Mouse (Mus musculus): ENCODE data around the gene Tsc22d4. TPM values are rescaled to one million over a fixed set of nuclear protein-coding genes. Genes with fewer than 3 reads are reported as not detected.

The Tsc22d4 gene
- total and polyA plus RNA-seq, 2 experiments from 2014 or later: 192 to 232 TPM

DNA sequence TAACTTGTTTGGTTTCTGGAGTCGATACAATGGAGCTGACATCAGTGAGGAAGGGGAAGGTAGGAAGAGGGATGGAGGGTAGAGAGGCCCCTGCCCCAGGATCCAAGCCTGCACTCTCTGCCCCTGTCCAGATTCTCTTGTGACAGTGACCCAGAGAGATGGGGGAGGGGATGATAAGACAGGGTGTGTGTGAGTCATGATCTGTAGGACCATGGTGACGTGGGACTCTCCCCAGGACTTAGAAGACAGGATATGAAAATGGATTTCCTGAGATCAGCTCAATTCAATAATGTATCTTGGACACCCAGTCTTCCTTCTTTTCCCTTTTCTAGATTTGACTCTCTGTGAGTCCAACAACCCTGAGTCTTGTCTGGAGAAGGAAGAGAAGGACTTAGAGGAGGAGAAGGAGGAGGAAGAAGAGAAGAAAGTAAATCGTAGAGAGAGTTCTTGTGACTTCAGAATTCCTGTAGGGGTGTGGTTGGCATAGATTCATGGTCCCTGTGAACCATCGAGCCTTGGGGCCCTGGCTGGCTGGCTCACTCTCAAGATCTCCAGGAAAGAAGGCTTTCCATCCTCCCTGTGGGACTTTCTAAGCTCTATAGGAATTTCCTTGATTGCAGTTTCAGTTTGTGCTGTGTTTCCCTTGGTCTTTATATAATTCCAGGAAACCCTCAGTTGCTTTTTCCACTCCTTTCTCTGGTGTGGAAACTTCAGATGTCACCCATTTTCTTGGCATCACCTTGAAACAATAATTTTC is 72.1 kb downstream of the Tsc22d4 start:
- DNase-seq (ENCODE audit: low spot score) (peak; percentile 57), ATAC-seq (ENCODE audit: insufficient read depth, low read depth) (peak; percentile 67)
- Histone ChIP-seq H3K36me3 (replicated peaks; ENCODE audit: control insufficient read depth, insufficient read depth, low read length) (no peaks in the 10 kb centered on the region), H3K4me2 (ENCODE audit: low read depth, low read length) (no peak overlapping the region), H3K27ac (ENCODE audit: low read depth) (peak overlapping the region; percentile 50), H3K9ac (replicated peaks; ENCODE audit: low read depth, low read length) (no peak overlapping the region), H3K4me3 (ENCODE audit: low read depth, low read length) (no peak overlapping the region), H3K9me3 (replicated peaks; ENCODE audit: control insufficient read depth, low read length) (no peaks in the 10 kb centered on the region), H3K27me3 (ENCODE audit: control insufficient read depth, insufficient read depth, low read length) (no peaks in the 10 kb centered on the region), H3K4me1 (ENCODE audit: control insufficient read depth, insufficient read depth) (no peaks in the 10 kb centered on the region)
- TF ChIP-seq CTCF (IDR thresholded peaks at IDR 0.05; ENCODE audit: low read depth): no peak
- no peak for TF ChIP-seq EP300 (IDR thresholded peaks at IDR 0.05; ENCODE audit: low read depth)
- WGBS: 34% methylated on average over 4 of the region's 4 CpGs

Other genes with a start within 250 kb of the Tsc22d4 start
- gene Pop7, start 243.2 kb upstream of the Tsc22d4 start, total RNA-seq (2014; rRNA removed; ENCODE audit: low replicate concordance): 40.1 and 61.3 TPM in 2 replicates
- 39.9 and 40.6 TPM in 2 replicates for gene Pop7, start 243.2 kb upstream of the Tsc22d4 start, polyA plus RNA-seq (2015; fragmentation: Nextera tagmentation; extraction: Ambion mirVana)
- gene Gigyf1, start 227.2 kb upstream of the Tsc22d4 start, total RNA-seq (2014; rRNA removed; ENCODE audit: low replicate concordance): 12.0 and 17.7 TPM in 2 replicates
- gene Gigyf1, start 227.2 kb upstream of the Tsc22d4 start, polyA plus RNA-seq (2015; fragmentation: Nextera tagmentation; extraction: Ambion mirVana): 7.2 TPM in 2 replicates
- gene Epo, start 212.5 kb upstream of the Tsc22d4 start, total RNA-seq (2014; rRNA removed; ENCODE audit: low replicate concordance): not detected in 2 replicates
- not detected in 2 replicates for gene Epo, start 212.5 kb upstream of the Tsc22d4 start, polyA plus RNA-seq (2015; fragmentation: Nextera tagmentation; extraction: Ambion mirVana)
- 599 and 872 TPM in 2 replicates for gene Gnb2, start 212.2 kb upstream of the Tsc22d4 start, total RNA-seq (2014; rRNA removed; ENCODE audit: low replicate concordance)
- 301 TPM in 2 replicates for gene Gnb2, start 212.2 kb upstream of the Tsc22d4 start, polyA plus RNA-seq (2015; fragmentation: Nextera tagmentation; extraction: Ambion mirVana)
- not detected in 2 replicates for gene Actl6b, start 192.2 kb upstream of the Tsc22d4 start, total RNA-seq (2014; rRNA removed; ENCODE audit: low replicate concordance)
- gene Actl6b, start 192.2 kb upstream of the Tsc22d4 start, polyA plus RNA-seq (2015; fragmentation: Nextera tagmentation; extraction: Ambion mirVana): not detected in 2 replicates
- gene Tfr2, start 175.9 kb upstream of the Tsc22d4 start, total RNA-seq (2014; rRNA removed; ENCODE audit: low replicate concordance): 0.50 TPM in 1 of 2 replicates, not detected in the other
- gene Tfr2, start 175.9 kb upstream of the Tsc22d4 start, polyA plus RNA-seq (2015; fragmentation: Nextera tagmentation; extraction: Ambion mirVana): 0.07 and 0.12 TPM in 2 replicates
- gene Mospd3, start 144.7 kb upstream of the Tsc22d4 start, total RNA-seq (2014; rRNA removed; ENCODE audit: low replicate concordance): 9.3 TPM in 1 of 2 replicates, not detected in the other
- 18.3 and 19.7 TPM in 2 replicates for gene Mospd3, start 144.7 kb upstream of the Tsc22d4 start, polyA plus RNA-seq (2015; fragmentation: Nextera tagmentation; extraction: Ambion mirVana)
- 172 and 201 TPM in 2 replicates for gene Pcolce, start 131.9 kb upstream of the Tsc22d4 start, total RNA-seq (2014; rRNA removed; ENCODE audit: low replicate concordance)
- 116 and 122 TPM in 2 replicates for gene Pcolce, start 131.9 kb upstream of the Tsc22d4 start, polyA plus RNA-seq (2015; fragmentation: Nextera tagmentation; extraction: Ambion mirVana)
- gene Fbxo24, start 116.7 kb upstream of the Tsc22d4 start, total RNA-seq (2014; rRNA removed; ENCODE audit: low replicate concordance): 0.65 TPM in 1 of 2 replicates, not detected in the other
- gene Fbxo24, start 116.7 kb upstream of the Tsc22d4 start, polyA plus RNA-seq (2015; fragmentation: Nextera tagmentation; extraction: Ambion mirVana): 0.11 and 0.16 TPM in 2 replicates
- gene Lrch4, start 116.6 kb upstream of the Tsc22d4 start, total RNA-seq (2014; rRNA removed; ENCODE audit: low replicate concordance): 12.7 and 19.7 TPM in 2 replicates
- gene Lrch4, start 116.6 kb upstream of the Tsc22d4 start, polyA plus RNA-seq (2015; fragmentation: Nextera tagmentation; extraction: Ambion mirVana): 15.9 and 17.8 TPM in 2 replicates
- gene Gm20605, start 116.6 kb upstream of the Tsc22d4 start, total RNA-seq (2014; rRNA removed; ENCODE audit: low replicate concordance): 1.6 and 5.3 TPM in 2 replicates
- 1.8 and 2.5 TPM in 2 replicates for gene Gm20605, start 116.6 kb upstream of the Tsc22d4 start, polyA plus RNA-seq (2015; fragmentation: Nextera tagmentation; extraction: Ambion mirVana)
- 10.4 TPM in 1 of 2 replicates, not detected in the other for gene Sap25, start 104.4 kb upstream of the Tsc22d4 start, total RNA-seq (2014; rRNA removed; ENCODE audit: low replicate concordance)
- gene Sap25, start 104.4 kb upstream of the Tsc22d4 start, polyA plus RNA-seq (2015; fragmentation: Nextera tagmentation; extraction: Ambion mirVana): 1.5 and 2.8 TPM in 2 replicates
- 7.6 TPM in 1 of 2 replicates, not detected in the other for gene Irs3, start 100.0 kb upstream of the Tsc22d4 start, total RNA-seq (2014; rRNA removed; ENCODE audit: low replicate concordance)
- 0.08 and 0.23 TPM in 2 replicates for gene Irs3, start 100.0 kb upstream of the Tsc22d4 start, polyA plus RNA-seq (2015; fragmentation: Nextera tagmentation; extraction: Ambion mirVana)
- 27.0 and 28.8 TPM in 2 replicates for gene Agfg2, start 61.0 kb upstream of the Tsc22d4 start, total RNA-seq (2014; rRNA removed; ENCODE audit: low replicate concordance)
- gene Agfg2, start 61.0 kb upstream of the Tsc22d4 start, polyA plus RNA-seq (2015; fragmentation: Nextera tagmentation; extraction: Ambion mirVana): 14.3 and 15.5 TPM in 2 replicates
- 1.3 and 5.8 TPM in 2 replicates for gene Nyap1, start 4.1 kb upstream of the Tsc22d4 start, total RNA-seq (2014; rRNA removed; ENCODE audit: low replicate concordance)
- gene Nyap1, start 4.1 kb upstream of the Tsc22d4 start, polyA plus RNA-seq (2015; fragmentation: Nextera tagmentation; extraction: Ambion mirVana): 0.56 and 0.65 TPM in 2 replicates
- 24.0 and 24.5 TPM in 2 replicates for gene Ppp1r35, start 33.1 kb downstream of the Tsc22d4 start, total RNA-seq (2014; rRNA removed; ENCODE audit: low replicate concordance)
- 10.4 and 15.4 TPM in 2 replicates for gene Ppp1r35, start 33.1 kb downstream of the Tsc22d4 start, polyA plus RNA-seq (2015; fragmentation: Nextera tagmentation; extraction: Ambion mirVana)
- 18.0 and 19.6 TPM in 2 replicates for gene Mepce, start 41.9 kb downstream of the Tsc22d4 start, total RNA-seq (2014; rRNA removed; ENCODE audit: low replicate concordance)
- 5.0 and 5.4 TPM in 2 replicates for gene Mepce, start 41.9 kb downstream of the Tsc22d4 start, polyA plus RNA-seq (2015; fragmentation: Nextera tagmentation; extraction: Ambion mirVana)
- 1.4 and 8.7 TPM in 2 replicates for gene Zcwpw1, start 42.1 kb downstream of the Tsc22d4 start, total RNA-seq (2014; rRNA removed; ENCODE audit: low replicate concordance)
- gene Zcwpw1, start 42.1 kb downstream of the Tsc22d4 start, polyA plus RNA-seq (2015; fragmentation: Nextera tagmentation; extraction: Ambion mirVana): 2.2 and 3.6 TPM in 2 replicates
- 3.7 and 78.0 TPM in 2 replicates for gene Pilra, start 90.6 kb downstream of the Tsc22d4 start, total RNA-seq (2014; rRNA removed; ENCODE audit: low replicate concordance)
- 2.0 TPM in 2 replicates for gene Pilra, start 90.6 kb downstream of the Tsc22d4 start, polyA plus RNA-seq (2015; fragmentation: Nextera tagmentation; extraction: Ambion mirVana)
- 0.66 TPM in 1 of 2 replicates, not detected in the other for gene Pilrb1, start 112.4 kb downstream of the Tsc22d4 start, total RNA-seq (2014; rRNA removed; ENCODE audit: low replicate concordance)
- 0.45 and 0.75 TPM in 2 replicates for gene Pilrb1, start 112.4 kb downstream of the Tsc22d4 start, polyA plus RNA-seq (2015; fragmentation: Nextera tagmentation; extraction: Ambion mirVana)
- gene Pilrb2, start 126.1 kb downstream of the Tsc22d4 start, total RNA-seq (2014; rRNA removed; ENCODE audit: low replicate concordance): 2.4 TPM in 1 of 2 replicates, not detected in the other
- 1.2 and 1.6 TPM in 2 replicates for gene Pilrb2, start 126.1 kb downstream of the Tsc22d4 start, polyA plus RNA-seq (2015; fragmentation: Nextera tagmentation; extraction: Ambion mirVana)
- gene Cyp3a13, start 175.9 kb downstream of the Tsc22d4 start, total RNA-seq (2014; rRNA removed; ENCODE audit: low replicate concordance): not detected in 2 replicates
- gene Cyp3a13, start 175.9 kb downstream of the Tsc22d4 start, polyA plus RNA-seq (2015; fragmentation: Nextera tagmentation; extraction: Ambion mirVana): 0.10 and 0.11 TPM in 2 replicates
- 0.92 TPM in 1 of 2 replicates, not detected in the other for gene Gjc3, start 217.4 kb downstream of the Tsc22d4 start, total RNA-seq (2014; rRNA removed; ENCODE audit: low replicate concordance)
- 0.05 and 0.08 TPM in 2 replicates for gene Gjc3, start 217.4 kb downstream of the Tsc22d4 start, polyA plus RNA-seq (2015; fragmentation: Nextera tagmentation; extraction: Ambion mirVana)
- gene Azgp1, start 235.8 kb downstream of the Tsc22d4 start, total RNA-seq (2014; rRNA removed; ENCODE audit: low replicate concordance): 4.2 TPM in 1 of 2 replicates, not detected in the other
- 0.08 TPM in 1 of 2 replicates, not detected in the other for gene Azgp1, start 235.8 kb downstream of the Tsc22d4 start, polyA plus RNA-seq (2015; fragmentation: Nextera tagmentation; extraction: Ambion mirVana)

All from heart, postnatal 0 days (tissue).